Mouse (Mus musculus) embryonic fibroblast, embryonic 13.5 days (primary cell): ENCODE measurements around the gene Tmem54.

ENCODE experiments used
- CTCF ChIP-seq: IDR thresholded peaks from 2 replicates; pipeline ENCODE4 v1.5.1; 2011; ENCODE audit warnings: mild to moderate bottlenecking, control low read depth, low read length, moderate library complexity, borderline replicate concordance; ENCODE audit not compliant: insufficient read depth
- POLR2A ChIP-seq: IDR thresholded peaks from 2 replicates; pipeline ENCODE4 v1.6.1; 2011; ENCODE audit warnings: low read depth, mild to moderate bottlenecking, control low read depth, low read length, moderate library complexity

DNA sequence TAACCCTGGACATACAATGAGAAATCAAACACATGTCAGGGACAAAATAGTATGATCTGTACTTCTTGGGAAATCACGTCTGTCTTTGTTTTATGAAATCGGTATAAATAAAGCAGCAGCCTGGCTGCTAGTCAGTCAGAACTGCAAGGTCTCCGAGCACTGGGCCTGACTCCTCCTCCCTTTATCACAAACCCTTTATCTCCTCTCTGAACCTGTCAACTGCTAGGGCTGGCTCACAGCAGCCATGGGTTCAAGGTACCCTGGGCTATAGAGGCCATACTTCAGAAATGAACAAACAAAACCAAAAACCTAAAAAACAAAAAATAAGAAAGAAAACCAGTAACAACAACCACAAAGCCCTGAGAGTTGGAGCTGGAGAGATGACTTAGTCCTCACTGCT lies 53.2 kb downstream of the Tmem54 start:
- TF ChIP-seq CTCF: no peak
- no peak for TF ChIP-seq POLR2A
